Mouse (Mus musculus) cortical plate, adult 2 months (tissue): ENCODE measurements at regions not wholly inside any gene's neighbourhood (a gene's known extent, or its start where the extent isn't known, plus 50 kb on each side); places are given as distances from the start of the nearest gene placed in this dataset.

Experiments
- CTCF ChIP-seq: fragments of 200-500 bp; IDR thresholded peaks from 2 replicates; pipeline ENCODE4 v1.5.1; 2011; ENCODE audit warnings: mild to moderate bottlenecking, control low read depth, low read length; ENCODE audit not compliant: insufficient read depth; ENCODE audit errors: extremely low read depth
- POLR2A ChIP-seq: fragments of 200-500 bp; IDR thresholded peaks from 2 replicates; pipeline ENCODE4 v1.6.1; 2011; ENCODE audit warnings: mild to moderate bottlenecking, low read length, control low read depth; ENCODE audit not compliant: insufficient read depth; ENCODE audit errors: extremely low read depth

GRCm38 (mm10) chr15:72343794-72344193 is 1490.6 kb upstream of the Gm6569 start:
- no peak for TF ChIP-seq POLR2A
- no peak for TF ChIP-seq CTCF
